Mouse (Mus musculus): ENCODE results near the gene Cd207. TPM values are rescaled to one million over a fixed set of nuclear protein-coding genes. Genes with fewer than 3 reads are reported as not detected.

Gene Cd207
- not detected for total RNA-seq (2021)

- no peak for DNase-seq
- intact Hi-C loops (cut with DNase I) = no loop called here
These were observed at the start of gene Cd207 for GRCm38 (mm10) chr6:83677757-83678156. Gene Cd207 (minus strand): TSS chr6:83677857.

- intact Hi-C loops (cut with DNase I) = no loop called here
- DNase-seq = no peak
These were observed 49.5 kb upstream of the Cd207 start for GRCm38 (mm10) chr6:83727178-83727577.

- intact Hi-C loops (cut with DNase I) = no loop called here
- no peak for DNase-seq
These were observed 44.9 kb upstream of the Cd207 start for GRCm38 (mm10) chr6:83722526-83722925.

GRCm38 (mm10) chr6:83717026-83717425, 39.4 kb upstream of the Cd207 start:
- intact Hi-C loops (cut with DNase I) = no loop called here
- DNase-seq = no peak

GRCm38 (mm10) chr6:83715461-83716196, 38.0 kb upstream of the Cd207 start:
- no peak for DNase-seq
- intact Hi-C loops (cut with DNase I) = no loop called here

GRCm38 (mm10) chr6:83714221-83715123, 36.8 kb upstream of the Cd207 start:
- peak; percentile 62 for DNase-seq
- intact Hi-C loops (cut with DNase I) = no loop called here

GRCm38 (mm10) chr6:83713271-83714136, 35.8 kb upstream of the Cd207 start:
- DNase-seq = no peak
- intact Hi-C loops (cut with DNase I) = no loop called here

- intact Hi-C loops (cut with DNase I) = no loop called here
- no peak for DNase-seq
These were observed 34.2 kb upstream of the Cd207 start for GRCm38 (mm10) chr6:83711725-83712475.

- DNase-seq = peak; percentile 68
- intact Hi-C loops (cut with DNase I) = no loop called here
These were observed 33.5 kb upstream of the Cd207 start, which contains the start of gene Vax2 for GRCm38 (mm10) chr6:83711067-83711675. Gene Vax2 (plus strand): TSS chr6:83711264.

GRCm38 (mm10) chr6:83710361-83711066, 32.9 kb upstream of the Cd207 start:
- no peak for DNase-seq
- intact Hi-C loops (cut with DNase I) = no loop called here

- no peak for DNase-seq
- intact Hi-C loops (cut with DNase I) = no loop called here
These were observed 30.3 kb upstream of the Cd207 start for GRCm38 (mm10) chr6:83707738-83708510.

GRCm38 (mm10) chr6:83704701-83705100, 27.0 kb upstream of the Cd207 start:
- no peak for DNase-seq
- intact Hi-C loops (cut with DNase I) = no loop called here

GRCm38 (mm10) chr6:83704294-83704693, 26.6 kb upstream of the Cd207 start:
- no peak for DNase-seq
- intact Hi-C loops (cut with DNase I) = no loop called here

- intact Hi-C loops (cut with DNase I) = no loop called here
These were observed 26.0 kb upstream of the Cd207 start for GRCm38 (mm10) chr6:83703722-83704078.

GRCm38 (mm10) chr6:83703000-83703721, 25.5 kb upstream of the Cd207 start:
- no peak for DNase-seq
- intact Hi-C loops (cut with DNase I) = no loop called here

More at GRCm38 (mm10) chr6:83703722-83704078, 26.0 kb upstream of the Cd207 start:
- no peak for DNase-seq

GRCm38 (mm10) chr6:83702146-83702999, 24.7 kb upstream of the Cd207 start:
- no peak for DNase-seq
- intact Hi-C loops (cut with DNase I) = no loop called here

- intact Hi-C loops (cut with DNase I) = no loop called here
- no peak for DNase-seq
These were observed 23.3 kb upstream of the Cd207 start for GRCm38 (mm10) chr6:83701001-83701400.
